Mouse (Mus musculus) left cerebral cortex, postnatal 25 days (tissue): ENCODE results near the gene Micu1. TPM values are rescaled to one million over a fixed set of nuclear protein-coding genes. Genes with fewer than 3 reads are reported as not detected.

ENCODE experiments used
- DNase-seq, 2 experiments: peaks; one replicate each; pipeline ENCODE4 v3.0.0; 2022; ENCODE audit warnings: low spot score in 2 of 2, mixed read lengths in 1 of 2
- intact Hi-C: fragments of 180-260 bp; cut with DNase I; formaldehyde crosslinking; loops from one replicate; pipeline ENCODE4 v1.15.1; 2025
- total RNA-seq, 2 experiments: library from RNA; stranded (reverse); gene quantifications; 2 replicates each; pipeline ENCODE4 v1.2.3; 2021

Micu1 gene
- total RNA-seq, 2 experiments from 2014 or later, result 83.7 to 86.1 TPM

DNA sequence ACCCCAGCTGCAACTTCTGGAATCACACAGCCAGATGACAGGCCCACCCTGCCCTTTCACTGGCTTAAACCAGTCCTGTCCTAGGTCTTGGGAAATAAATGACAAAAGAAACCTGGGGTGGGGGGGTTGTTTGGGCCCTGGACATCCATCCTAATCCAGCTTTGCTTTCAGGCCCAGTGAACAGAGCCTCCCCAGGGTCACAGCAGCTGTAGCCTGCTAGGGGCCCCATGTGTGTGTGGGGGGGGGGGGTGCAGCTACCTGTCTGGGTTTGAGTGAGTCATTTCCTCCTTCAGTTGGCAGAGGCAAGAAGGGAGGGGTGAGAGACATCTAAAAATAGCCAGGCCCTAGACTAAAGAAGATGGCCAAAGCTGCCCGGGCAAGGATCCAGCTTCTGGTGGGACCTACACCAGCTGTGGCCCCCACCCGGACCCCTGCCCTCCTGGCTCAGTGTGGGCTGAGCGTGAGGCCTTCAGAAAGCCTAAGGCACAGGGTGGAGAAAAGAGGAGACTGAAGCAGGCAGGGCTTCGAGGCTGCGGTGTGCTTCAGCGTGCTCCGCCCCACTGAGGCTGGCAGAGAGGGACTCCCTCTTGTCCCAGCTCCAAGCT lies 205.5 kb downstream of the Micu1 start:
- intact Hi-C loops, result no loop called here
- DNase-seq, result no peak

DNA sequence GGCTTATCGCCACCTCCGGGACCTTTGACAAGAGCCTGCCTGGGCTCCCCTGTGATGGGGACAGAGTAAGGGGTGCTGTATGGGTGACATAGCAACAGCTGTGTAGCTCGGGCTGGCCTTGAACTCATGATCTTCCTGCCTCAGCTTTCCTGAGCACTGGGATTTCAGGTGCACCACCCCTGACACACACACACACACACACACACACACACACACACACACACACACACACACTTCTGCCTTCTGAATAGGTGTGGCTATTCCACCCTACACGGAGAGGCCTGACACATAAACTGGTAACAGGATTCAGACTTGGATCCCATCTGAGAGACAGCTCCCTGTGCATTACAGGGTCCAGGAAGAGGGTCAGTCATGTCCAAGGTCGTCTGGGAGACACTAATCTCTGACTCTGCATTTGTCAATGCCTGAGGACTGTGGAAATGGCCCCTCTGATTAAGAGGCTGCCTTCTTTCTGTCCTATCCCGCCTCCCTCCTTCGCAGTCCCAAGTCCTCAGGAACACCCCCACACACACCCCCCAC lies 206.6 kb downstream of the Micu1 start:
- intact Hi-C loops, result no loop called here
- DNase-seq, result no peak

DNA sequence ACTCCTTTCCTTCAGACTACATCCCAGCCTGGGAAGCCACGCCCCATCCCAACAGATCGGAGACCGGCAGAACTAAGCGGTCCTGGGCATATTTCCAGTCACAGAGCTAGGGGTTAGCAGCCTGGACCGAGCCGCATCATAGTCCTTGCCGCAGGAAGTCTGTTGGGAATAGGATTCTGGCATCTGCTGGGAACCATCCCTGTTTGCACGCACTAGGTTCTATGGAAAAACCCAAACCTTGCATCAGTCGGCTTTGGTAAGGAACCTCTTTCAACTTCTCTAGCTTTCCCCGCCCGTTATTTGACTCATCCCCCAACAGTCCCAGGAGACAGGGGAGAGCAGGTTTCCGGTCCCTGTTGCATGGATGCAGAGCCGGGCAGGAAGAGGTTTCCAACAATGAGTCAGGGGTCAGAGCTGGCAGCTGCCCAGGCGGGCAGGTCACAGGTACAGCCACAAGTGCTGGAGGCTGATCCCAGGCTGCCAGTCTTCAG lies 207.1 kb downstream of the Micu1 start:
- intact Hi-C loops, result no loop called here
- DNase-seq, result peak in 1 of 2 experiments; percentile 43

DNA sequence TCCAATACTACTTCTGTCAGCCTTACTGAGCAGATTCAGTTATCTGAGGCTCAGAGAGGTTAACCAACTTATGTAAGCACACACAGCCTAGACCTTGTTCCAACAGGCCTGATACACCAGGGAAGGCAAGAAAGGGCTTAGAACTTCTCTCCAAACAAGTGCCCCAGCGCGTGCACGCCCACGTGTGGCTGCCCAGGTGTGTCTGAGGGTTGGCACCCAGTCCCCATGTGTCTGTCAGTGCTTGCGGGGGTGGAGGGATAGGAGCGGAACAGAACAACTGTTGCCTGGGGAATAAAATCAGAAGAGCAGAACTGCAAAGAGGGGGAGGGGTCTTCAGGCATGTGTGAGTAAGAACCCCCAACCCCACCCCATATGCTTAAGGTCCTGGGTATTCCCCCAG lies 208.8 kb downstream of the Micu1 start:
- intact Hi-C loops, result no loop called here
- no peak for DNase-seq

GRCm38 (mm10) chr10:59911561-59912198 lies 209.4 kb downstream of the Micu1 start:
- DNase-seq, result no peak
- intact Hi-C loops, result no loop called here

Other genes with a start within 250 kb of the Micu1 start
- gene Gm10322, start 86.4 kb upstream of the Micu1 start, total RNA-seq, result not detected
- 10 to 100 TPM; 37.5 to 38.8 TPM for gene Mcu, start 85.8 kb upstream of the Micu1 start, total RNA-seq
- gene Dnajb12, start 177.1 kb downstream of the Micu1 start, total RNA-seq, result 10 to 100 TPM; 49.7 to 52.8 TPM
- 10 to 100 TPM; 40.8 to 42.6 TPM for gene Ddit4, start 249.4 kb downstream of the Micu1 start, total RNA-seq